Mouse (Mus musculus) stomach, postnatal 0 days (tissue): Measurements from ENCODE around the gene Gnb1l.

Experiments
- CTCF ChIP-seq: IDR thresholded peaks from 2 replicates; pipeline ENCODE4 v1.5.1; 2016; ENCODE audit warnings: antibody characterized with exemption, low read depth, mild to moderate bottlenecking, moderate library complexity
- EP300 ChIP-seq: optimal IDR thresholded peaks from 2 replicates; pipeline ENCODE3; 2016; ENCODE audit warnings: antibody characterized with exemption

- TF ChIP-seq CTCF (peak; percentile 33), EP300 (no peak)
These were observed 20.5 kb upstream of the Gnb1l start for GRCm38 (mm10) chr16:18477996-18478395.
